Mouse (Mus musculus): ENCODE data around the gene Tmem95.

Tmem95 gene

DNA sequence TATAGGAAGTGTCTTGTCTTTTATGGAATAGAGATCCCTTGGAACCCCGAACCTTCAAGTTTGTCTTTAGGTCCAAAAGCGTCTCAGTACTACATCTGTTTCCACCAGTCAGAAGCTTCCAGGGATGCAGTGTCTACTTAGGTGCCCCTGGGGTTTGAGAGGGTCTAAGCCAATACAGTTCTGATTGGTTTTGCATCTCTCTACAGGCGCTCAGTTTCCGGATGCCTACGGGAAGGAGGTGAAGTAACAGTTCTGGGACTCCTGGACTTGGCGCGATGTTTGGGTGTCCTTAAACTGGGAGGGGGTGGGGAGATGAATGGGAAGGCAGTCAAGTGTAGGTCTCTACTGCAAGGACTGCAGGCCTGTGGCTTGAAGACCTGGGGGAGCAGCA lies 39.1 kb downstream of the Tmem95 start:
- no peak for DNase-seq

- DNase-seq: peak; percentile 95 to 96
These were observed 39.7 kb downstream of the Tmem95 start, which contains the start of gene Tmem256 for GRCm38 (mm10) chr11:69837952-69838713. Gene Tmem256 (plus strand): TSS chr11:69838514.

DNA sequence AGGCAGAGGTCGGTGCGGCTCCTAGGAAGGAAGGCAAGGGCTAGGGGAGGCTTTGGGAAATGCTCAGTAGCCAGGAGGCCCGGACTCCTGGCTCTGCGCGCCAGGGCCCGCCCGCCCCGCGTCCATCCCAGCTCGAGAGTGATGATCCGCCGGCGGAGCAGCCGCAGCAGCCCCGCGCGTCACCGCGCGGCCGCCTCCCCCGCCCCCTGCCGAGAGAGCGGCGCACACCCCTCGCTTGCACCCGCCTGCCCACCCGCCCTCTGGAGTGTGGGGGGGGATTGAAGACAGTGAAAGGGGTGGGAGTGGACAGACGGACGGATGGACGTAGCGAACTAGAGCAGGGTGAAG lies 40.2 kb downstream of the Tmem95 start, which contains the start of gene Nlgn2:
Gene Nlgn2, minus strand, starts transcription at position 181 of the 348 bp plus-strand sequence.
- peak in 1 of 2 experiments; percentile 93 for DNase-seq

GRCm38 (mm10) chr11:69836703-69837576 lies 40.9 kb downstream of the Tmem95 start:
- peak in 1 of 2 experiments; percentile 71 for DNase-seq

DNA sequence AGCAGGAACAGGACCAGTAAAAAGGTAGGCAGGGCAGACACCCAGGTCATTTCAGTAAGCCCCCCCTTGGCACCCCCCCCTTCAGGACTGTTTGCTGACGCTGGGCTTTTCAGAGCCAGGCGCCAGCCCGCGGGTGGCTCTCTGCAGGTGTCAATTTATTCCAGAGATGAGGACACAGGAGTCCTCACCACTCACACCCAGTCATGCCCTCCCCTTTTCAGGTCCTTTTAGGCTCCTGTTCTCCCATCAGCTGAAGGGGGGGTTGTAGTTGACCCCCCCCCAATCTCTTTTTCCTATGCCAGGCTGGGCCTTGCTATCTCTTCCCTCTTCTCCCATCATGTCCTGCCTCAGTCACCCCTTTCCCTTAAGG lies 41.9 kb downstream of the Tmem95 start:
- DNase-seq: peak in 1 of 2 experiments; percentile 51

GRCm38 (mm10) chr11:69835326-69835965 lies 42.4 kb downstream of the Tmem95 start:
- DNase-seq: no peak

DNA sequence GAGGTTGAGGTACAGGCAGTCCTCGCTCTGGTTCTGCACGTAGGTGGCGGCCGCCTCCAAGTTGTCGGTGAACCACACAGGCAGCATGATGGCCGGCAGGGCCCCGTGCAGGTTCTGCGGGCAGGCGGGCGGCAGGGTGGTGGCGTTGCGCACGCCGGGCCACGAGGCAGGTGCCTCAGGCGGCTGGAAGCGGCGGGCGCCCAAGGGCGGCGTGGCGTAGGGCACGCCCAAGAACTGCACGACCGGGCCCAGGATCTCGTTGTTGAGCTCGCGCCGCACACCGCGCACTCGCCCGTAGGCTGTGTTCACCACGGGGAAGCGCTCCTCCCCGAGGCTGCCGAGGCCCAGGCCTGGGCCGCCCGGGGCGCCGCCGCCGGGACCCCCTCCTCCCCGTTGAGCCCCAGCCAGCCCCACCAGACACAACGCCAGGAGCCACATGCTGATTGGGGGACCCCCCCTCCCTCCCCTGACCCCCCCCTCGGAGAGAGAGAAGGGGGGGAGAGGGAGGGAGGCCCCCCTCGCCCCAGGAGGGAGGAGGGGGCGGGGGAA lies 43.7 kb downstream of the Tmem95 start:
- DNase-seq: peak; percentile 50 to 60

DNA sequence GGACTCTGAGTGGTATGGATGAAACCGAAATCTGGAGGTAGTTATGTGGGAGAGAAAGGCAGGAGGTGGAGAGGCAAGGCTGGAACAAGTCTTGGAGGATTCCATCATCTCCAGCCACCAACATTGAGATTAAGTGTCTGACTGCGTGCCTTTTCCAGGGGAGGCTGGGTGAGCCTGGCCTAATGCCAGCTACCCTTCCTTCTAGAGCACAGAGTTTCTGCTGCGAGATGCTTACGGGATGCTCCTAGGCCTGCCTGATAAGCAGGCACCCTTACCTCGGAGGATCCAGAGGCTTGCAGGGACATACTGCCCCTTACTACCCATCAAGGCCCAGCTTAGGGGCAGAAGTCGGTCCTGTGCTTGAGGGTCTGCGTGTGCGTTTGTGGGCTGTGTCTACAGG lies 44.3 kb downstream of the Tmem95 start:
- no peak for DNase-seq

DNA sequence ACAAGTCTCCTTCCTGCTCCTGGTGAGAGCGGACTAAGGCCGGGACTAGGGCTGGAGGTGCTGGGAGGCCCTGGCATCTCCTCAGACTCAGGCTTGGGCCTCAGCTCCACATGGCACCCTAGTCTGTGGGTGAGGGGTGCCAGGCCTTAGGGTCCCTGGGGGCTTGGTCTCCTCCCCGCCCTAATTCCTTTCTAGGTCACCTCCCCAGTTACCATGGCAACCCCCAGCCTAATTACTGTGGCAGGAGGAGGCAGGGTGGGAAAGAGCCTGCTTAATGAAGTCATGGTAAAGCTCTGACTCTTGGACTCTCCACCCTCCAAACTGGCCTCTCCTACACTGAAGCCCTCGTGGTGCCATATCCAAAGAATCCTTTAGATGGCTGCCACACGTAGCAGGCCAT lies 49.0 kb downstream of the Tmem95 start:
- peak in 1 of 2 experiments; percentile 35 for DNase-seq
